Mouse (Mus musculus) myocyte (in vitro differentiated cells): ENCODE results near the gene Cyp3a59. TPM values are rescaled to one million over a fixed set of nuclear protein-coding genes. Genes with fewer than 3 reads are reported as not detected.
"Not testable (repeated sequence)": the region's sequence is repeated elsewhere in the genome, so short reads cannot be mapped to it uniquely, and the experiment has no call there.

Experiments used
- H3K27me3 ChIP-seq: one replicate; pipeline ENCODE4 v1.6.1; 2011; ENCODE audit not compliant: control insufficient read depth, insufficient read depth, insufficient read length
- H3K36me3 ChIP-seq: one replicate; pipeline ENCODE4 v1.6.1; 2011; ENCODE audit not compliant: control insufficient read depth, insufficient read depth
- H3K4me2 ChIP-seq: one replicate; pipeline ENCODE4 v1.6.1; 2011; ENCODE audit warnings: low read depth, control low read depth
- H3K4me3 ChIP-seq: one replicate; pipeline ENCODE4 v1.5.1; 2011; ENCODE audit warnings: mild to moderate bottlenecking, control low read depth, moderate library complexity
- H3K79me2 ChIP-seq: one replicate; pipeline ENCODE4 v1.6.1; 2011; ENCODE audit not compliant: control insufficient read depth, insufficient read depth
- H3ac ChIP-seq: one replicate; pipeline ENCODE4 v1.6.1; 2011; ENCODE audit not compliant: control insufficient read depth, insufficient read length
- CEBPB ChIP-seq: IDR thresholded peaks from 2 replicates; pipeline ENCODE4 v1.6.1; 2011; ENCODE audit warnings: mild to moderate bottlenecking, moderate library complexity; ENCODE audit not compliant: poor library complexity, insufficient read depth, severe bottlenecking
- E2F4 ChIP-seq: IDR thresholded peaks from one replicate; pipeline ENCODE4 v1.6.1; 2011; ENCODE audit warnings: mild to moderate bottlenecking, control low read depth, moderate library complexity; ENCODE audit not compliant: insufficient read depth
- MAX ChIP-seq: IDR thresholded peaks from one replicate; pipeline ENCODE4 v1.6.1; 2011; ENCODE audit warnings: low read depth, mild to moderate bottlenecking, control low read depth
- MYOD1 ChIP-seq, 3 experiments: IDR thresholded peaks; one replicate each; pipeline ENCODE4 v1.6.1; 2011; ENCODE audit warnings: control low read depth in 2 of 3, low read depth in 2 of 3, mild to moderate bottlenecking in 2 of 3, moderate library complexity in 1 of 3; ENCODE audit not compliant: insufficient read length in 2 of 3, control insufficient read depth in 1 of 3
- MYOG ChIP-seq, 3 experiments: IDR thresholded peaks; one replicate each; pipeline ENCODE4 v1.6.1; 2011; ENCODE audit warnings: control low read depth in 2 of 3, low read depth in 2 of 3, mild to moderate bottlenecking in 2 of 3; ENCODE audit not compliant: insufficient read length in 2 of 3, control insufficient read depth in 1 of 3, insufficient read depth in 1 of 3
- POLR2A ChIP-seq: IDR thresholded peaks from one replicate; pipeline ENCODE4 v1.6.1; 2011; ENCODE audit warnings: low read depth, mild to moderate bottlenecking, control low read depth, moderate library complexity; ENCODE audit not compliant: insufficient read length
- POLR2AphosphoS2 ChIP-seq: IDR thresholded peaks from one replicate; pipeline ENCODE4 v1.6.1; 2011; ENCODE audit warnings: low read depth, control low read depth; ENCODE audit not compliant: insufficient read length
- REST ChIP-seq: IDR thresholded peaks from one replicate; pipeline ENCODE4 v1.6.1; 2011; ENCODE audit warnings: mild to moderate bottlenecking, control low read depth, moderate library complexity; ENCODE audit not compliant: insufficient read depth, insufficient read length
- SRF ChIP-seq: IDR thresholded peaks from one replicate; pipeline ENCODE4 v1.6.1; 2011; ENCODE audit warnings: low read depth; ENCODE audit not compliant: control insufficient read depth, insufficient read length
- TCF12 ChIP-seq: IDR thresholded peaks from one replicate; pipeline ENCODE4 v1.6.1; 2011; ENCODE audit warnings: mild to moderate bottlenecking, control low read depth; ENCODE audit not compliant: poor library complexity, insufficient read depth, severe bottlenecking
- TCF3 ChIP-seq: IDR thresholded peaks from one replicate; pipeline ENCODE4 v1.6.1; 2011; ENCODE audit warnings: low read depth, control low read depth; ENCODE audit not compliant: insufficient read length
- USF1 ChIP-seq: IDR thresholded peaks from one replicate; pipeline ENCODE4 v1.6.1; 2011; ENCODE audit warnings: low read depth, mild to moderate bottlenecking, control low read depth, moderate library complexity
- polyA plus RNA-seq: library from polyadenylated mRNA; unstranded; fragments of >200 nt; fragmentation: generic; extraction: Trizol; gene quantifications from one replicate; pipeline ENCODE4 v1.2.1, GENCODE M21; 2012; ENCODE audit warnings: missing spikeins

The Cyp3a59 gene
- not detected for polyA plus RNA-seq

GRCm38 (mm10) chr5:146078945-146079344 is at the start of gene Cyp3a59:
Gene Cyp3a59 (plus strand): TSS chr5:146079257.
- not testable (repeated sequence) for H3K4me3 ChIP-seq, H3K79me2 ChIP-seq, H3K4me2 ChIP-seq, H3ac ChIP-seq, H3K36me3 ChIP-seq, H3K27me3 ChIP-seq

GRCm38 (mm10) chr5:146070099-146070498 is 9.0 kb upstream of the Cyp3a59 start:
- Histone ChIP-seq H3K79me2 (no peaks in the 10 kb centered on the region), H3K36me3 (no peaks in the 10 kb centered on the region), H3K27me3 (no peaks in the 10 kb centered on the region), H3K4me2 (no peak overlapping the region), H3ac (no peak overlapping the region), H3K4me3 (no peak overlapping the region)
- TF ChIP-seq POLR2A (no peak), REST (no peak), MAX (no peak), TCF3 (no peak), SRF (no peak), MYOG (IDR thresholded peaks at IDR 0.05; ENCODE audit: control insufficient read depth in 1 of 3, insufficient read depth in 1 of 3, insufficient read length in 2 of 3, low read depth in 2 of 3) (no peak)

GRCm38 (mm10) chr5:146147903-146148302 is 68.8 kb downstream of the Cyp3a59 start:
- no peak overlapping the region for H3ac ChIP-seq
- no peaks in the 10 kb centered on the region for H3K36me3 ChIP-seq

DNA sequence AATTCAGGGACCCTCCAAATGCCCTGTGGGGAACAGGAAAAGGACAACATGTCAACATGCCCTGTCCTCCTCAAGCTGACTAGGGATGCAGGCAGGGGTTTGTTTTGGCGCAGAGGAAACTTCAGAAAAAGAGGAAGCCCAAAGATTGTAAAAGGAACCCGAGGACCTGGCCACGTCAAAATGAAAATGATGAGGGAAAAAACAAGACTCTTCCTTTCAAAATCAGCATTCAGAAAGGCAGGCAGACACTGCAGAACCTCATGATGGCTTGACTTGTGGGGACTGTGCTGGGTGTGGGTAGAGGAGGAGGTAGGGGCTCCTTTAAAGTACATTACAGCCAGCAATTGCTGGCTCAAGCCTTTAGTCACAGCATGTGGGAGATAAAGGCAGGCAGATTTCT is 71.4 kb downstream of the Cyp3a59 start:
- Histone ChIP-seq H3K36me3 (no peaks in the 10 kb centered on the region), H3ac (no peak overlapping the region), H3K79me2 (no peaks in the 10 kb centered on the region), H3K4me2 (no peak overlapping the region), H3K27me3 (no peaks in the 10 kb centered on the region), H3K4me3 (no peak overlapping the region)
- no peak for TF ChIP-seq MYOG (IDR thresholded peaks at IDR 0.05; ENCODE audit: control insufficient read depth in 1 of 3, insufficient read depth in 1 of 3, insufficient read length in 2 of 3, low read depth in 2 of 3)
- no peak for TF ChIP-seq CEBPB
- TF ChIP-seq MYOD1 (IDR thresholded peaks at IDR 0.05; ENCODE audit: control insufficient read depth in 1 of 3, insufficient read length in 2 of 3, low read depth in 2 of 3), result no peak
- TF ChIP-seq TCF3, result no peak
- no peak for TF ChIP-seq TCF12
- TF ChIP-seq MAX, result no peak
- TF ChIP-seq USF1, result no peak
- no peak for TF ChIP-seq POLR2AphosphoS2
- no peak for TF ChIP-seq E2F4
- no peak for TF ChIP-seq REST
- TF ChIP-seq POLR2A, result no peak
- TF ChIP-seq SRF, result no peak

More at GRCm38 (mm10) chr5:146147903-146148302, 68.8 kb downstream of the Cyp3a59 start:
- H3K4me2 ChIP-seq, result no peak overlapping the region
- H3K4me3 ChIP-seq, result no peak overlapping the region
- TF ChIP-seq E2F4 (no peak), SRF (no peak), MYOG (IDR thresholded peaks at IDR 0.05; ENCODE audit: control insufficient read depth in 1 of 3, insufficient read depth in 1 of 3, insufficient read length in 2 of 3, low read depth in 2 of 3) (no peak), REST (no peak), CEBPB (no peak), POLR2A (no peak), MYOD1 (IDR thresholded peaks at IDR 0.05; ENCODE audit: control insufficient read depth in 1 of 3, insufficient read length in 2 of 3, low read depth in 2 of 3) (no peak)
- no peaks in the 10 kb centered on the region for H3K79me2 ChIP-seq
- no peaks in the 10 kb centered on the region for H3K27me3 ChIP-seq

DNA sequence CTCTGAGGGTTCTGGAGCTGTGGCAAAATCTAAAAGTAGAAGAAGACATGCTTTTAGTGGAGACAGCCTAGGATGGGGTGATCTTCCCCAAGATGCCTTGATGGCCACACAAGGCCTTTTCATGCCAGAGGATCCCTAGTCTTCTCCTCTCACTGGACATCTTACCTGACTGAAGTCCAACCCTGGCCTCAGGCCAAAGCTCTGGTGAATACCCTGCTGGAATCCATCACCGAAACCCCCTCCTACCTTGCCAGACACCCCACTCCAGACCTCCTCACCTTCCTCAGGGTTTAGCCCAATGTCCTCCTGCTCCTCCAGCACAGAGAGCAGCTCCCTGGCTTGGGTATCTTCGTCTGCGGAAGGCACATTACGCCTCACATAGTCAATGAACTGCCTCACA is 79.3 kb downstream of the Cyp3a59 start:
- not testable (repeated sequence) for H3K36me3 ChIP-seq, H3ac ChIP-seq, H3K4me3 ChIP-seq, H3K4me2 ChIP-seq, H3K79me2 ChIP-seq, H3K27me3 ChIP-seq

DNA sequence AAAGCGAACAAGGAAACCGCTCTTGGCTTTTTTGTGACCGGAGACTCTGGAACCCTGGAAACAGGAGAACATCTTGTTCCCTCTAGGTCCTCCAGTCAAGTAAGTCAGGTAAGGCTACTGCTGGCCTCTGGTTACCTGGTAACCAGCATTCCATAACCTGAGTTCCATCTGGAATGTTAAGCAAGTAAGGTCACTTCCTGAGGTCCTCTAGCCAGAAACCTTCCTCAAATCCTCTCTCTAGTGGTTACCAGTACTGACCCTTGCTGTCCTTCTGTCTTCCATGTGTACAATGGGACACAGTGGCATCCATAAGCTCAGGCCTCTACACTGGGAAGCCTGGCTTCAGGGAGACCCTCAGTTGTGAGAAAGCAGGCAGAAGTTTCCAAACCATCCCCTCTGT is 81.4 kb downstream of the Cyp3a59 start, which contains the start of gene Gm5565:
Gene Gm5565, minus strand, starts transcription at position 101 of the 400 bp plus-strand sequence.
- H3K79me2 ChIP-seq, H3ac ChIP-seq, H3K27me3 ChIP-seq, H3K36me3 ChIP-seq, H3K4me2 ChIP-seq, H3K4me3 ChIP-seq: not testable (repeated sequence)

Other genes starting within 250 kb of the Cyp3a59 start
- gene Cyp3a11, start 199.3 kb upstream of the Cyp3a59 start, polyA plus RNA-seq, result not detected
- gene Cyp3a25, start 69.6 kb upstream of the Cyp3a59 start, polyA plus RNA-seq, result not detected
- not detected for gene Gm5565, start 81.3 kb downstream of the Cyp3a59 start, polyA plus RNA-seq
- gene Gm6309, start 91.5 kb downstream of the Cyp3a59 start, polyA plus RNA-seq, result not detected
- not detected for gene 1700001J03Rik, start 106.0 kb downstream of the Cyp3a59 start, polyA plus RNA-seq
- gene Rnf6, start 142.3 kb downstream of the Cyp3a59 start, polyA plus RNA-seq, result 17.2 TPM
- 11.0 TPM for gene Cdk8, start 152.0 kb downstream of the Cyp3a59 start, polyA plus RNA-seq